Mouse (Mus musculus): ENCODE measurements around the gene Ajm1. TPM values are rescaled to one million over a fixed set of nuclear protein-coding genes. Genes with fewer than 3 reads are reported as not detected.

The Ajm1 gene
- polyA plus RNA-seq, 2 experiments, result 0.19 to 2.5 TPM

DNA sequence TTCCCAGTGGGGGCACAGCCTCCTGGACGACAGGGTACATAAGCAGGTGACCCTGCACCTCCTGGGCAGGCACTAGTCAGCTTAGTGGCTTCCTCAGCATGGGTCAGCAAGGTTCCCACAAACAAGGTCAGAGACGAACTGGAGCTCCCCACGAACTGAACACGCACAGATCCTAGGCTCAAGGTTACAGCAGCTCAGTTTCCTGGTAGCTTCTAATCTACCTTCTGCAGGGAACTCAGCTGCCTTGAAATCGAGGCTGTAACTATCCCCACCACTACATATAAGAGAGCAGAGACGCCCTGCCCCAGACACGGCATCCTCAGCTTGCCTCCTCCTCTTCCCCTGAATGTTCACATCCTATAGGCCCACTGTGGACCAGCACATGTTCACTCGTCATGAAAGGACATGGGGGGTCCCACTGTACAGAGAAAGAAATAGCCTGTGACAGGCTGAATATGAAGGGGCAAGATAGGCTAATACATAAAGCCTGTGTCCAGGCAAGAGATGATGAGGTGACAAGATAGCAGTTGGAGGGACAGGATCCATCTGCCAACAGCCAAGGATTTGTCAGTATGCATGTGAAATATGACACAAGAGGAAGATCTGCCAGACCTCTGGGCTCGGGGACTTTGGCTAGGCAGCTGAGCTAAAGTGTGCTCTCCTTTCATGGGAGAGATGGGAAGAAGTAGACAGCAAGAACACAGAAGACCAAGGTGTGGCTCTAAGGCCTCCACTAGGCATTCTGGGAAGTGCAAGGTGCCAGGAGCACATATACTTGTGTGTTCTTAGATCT, 54.9 kb downstream of the Ajm1 start:
- Histone ChIP-seq H3K27me3 (ENCODE audit: control insufficient read depth, insufficient read depth, low read length) (no peaks in the 10 kb centered on the region), H3K9ac (ENCODE audit: low read depth, low read length, severe bottlenecking) (no peak overlapping the region), H3K4me3 (replicated peaks; ENCODE audit: low read length) (no peak overlapping the region), H3K4me2 (replicated peaks; ENCODE audit: low read depth, low read length, severe bottlenecking) (no peak overlapping the region), H3K9me3 (ENCODE audit: control insufficient read depth, low read length) (no peaks in the 10 kb centered on the region), H3K27ac (replicated peaks; ENCODE audit: low read depth, low read length) (no peak overlapping the region), H3K36me3 (ENCODE audit: control insufficient read depth, insufficient read depth, low read length) (peaks cover 94% of the 10 kb centered on the region), H3K4me1 (ENCODE audit: control insufficient read depth, insufficient read depth, low read length) (no peaks in the 10 kb centered on the region)
- ATAC-seq (ENCODE audit: low FRiP score, low read depth), result no peak
- TF ChIP-seq POLR2A (IDR thresholded peaks at IDR 0.05; ENCODE audit: borderline replicate concordance, extremely low read depth, insufficient read depth, insufficient read length), result no peak
- DNase-seq (ENCODE audit: low spot score), result no peak
- WGBS, result 84% methylated on average over 9 of the region's 9 CpGs

Other genes starting within 250 kb of the Ajm1 start
Only the 30 nearest of the 34 such genes appear.
- 8.2 and 10.7 TPM in 2 replicates for gene Uap1l1, start 216.1 kb downstream of the Ajm1 start, polyA plus RNA-seq (2012; rRNA removed)
- 15.8 and 17.6 TPM in 2 replicates for gene Uap1l1, start 216.1 kb downstream of the Ajm1 start, polyA plus RNA-seq (2014; fragmentation: Nextera tagmentation; extraction: Ambion mirVana)
- 42.5 and 59.7 TPM in 2 replicates for gene Sapcd2, start 209.4 kb downstream of the Ajm1 start, polyA plus RNA-seq (2012; rRNA removed)
- gene Sapcd2, start 209.4 kb downstream of the Ajm1 start, polyA plus RNA-seq (2014; fragmentation: Nextera tagmentation; extraction: Ambion mirVana), result 33.1 and 35.9 TPM in 2 replicates
- 3.3 and 3.9 TPM in 2 replicates for gene Entpd2, start 185.9 kb downstream of the Ajm1 start, polyA plus RNA-seq (2012; rRNA removed)
- 2.1 and 2.6 TPM in 2 replicates for gene Entpd2, start 185.9 kb downstream of the Ajm1 start, polyA plus RNA-seq (2014; fragmentation: Nextera tagmentation; extraction: Ambion mirVana)
- gene Npdc1, start 182.4 kb downstream of the Ajm1 start, polyA plus RNA-seq (2012; rRNA removed), result 76.2 TPM in 2 replicates
- gene Npdc1, start 182.4 kb downstream of the Ajm1 start, polyA plus RNA-seq (2014; fragmentation: Nextera tagmentation; extraction: Ambion mirVana), result 38.9 and 42.9 TPM in 2 replicates
- gene Fut7, start 158.5 kb downstream of the Ajm1 start, polyA plus RNA-seq (2012; rRNA removed), result 0.05 and 0.11 TPM in 2 replicates
- gene Fut7, start 158.5 kb downstream of the Ajm1 start, polyA plus RNA-seq (2014; fragmentation: Nextera tagmentation; extraction: Ambion mirVana), result not detected in 2 replicates
- 15.3 and 17.4 TPM in 2 replicates for gene Abca2, start 153.1 kb downstream of the Ajm1 start, polyA plus RNA-seq (2012; rRNA removed)
- gene Abca2, start 153.1 kb downstream of the Ajm1 start, polyA plus RNA-seq (2014; fragmentation: Nextera tagmentation; extraction: Ambion mirVana), result 5.9 and 7.4 TPM in 2 replicates
- gene Clic3, start 124.9 kb downstream of the Ajm1 start, polyA plus RNA-seq (2012; rRNA removed), result 7.7 and 10.9 TPM in 2 replicates
- gene Clic3, start 124.9 kb downstream of the Ajm1 start, polyA plus RNA-seq (2014; fragmentation: Nextera tagmentation; extraction: Ambion mirVana), result 13.4 and 22.5 TPM in 2 replicates
- 65.6 and 71.0 TPM in 2 replicates for gene Paxx, start 120.7 kb downstream of the Ajm1 start, polyA plus RNA-seq (2012; rRNA removed)
- 34.0 and 44.9 TPM in 2 replicates for gene Paxx, start 120.7 kb downstream of the Ajm1 start, polyA plus RNA-seq (2014; fragmentation: Nextera tagmentation; extraction: Ambion mirVana)
- 0.87 and 2.4 TPM in 2 replicates for gene Ptgds, start 111.7 kb downstream of the Ajm1 start, polyA plus RNA-seq (2012; rRNA removed)
- gene Ptgds, start 111.7 kb downstream of the Ajm1 start, polyA plus RNA-seq (2014; fragmentation: Nextera tagmentation; extraction: Ambion mirVana), result 4.0 and 4.1 TPM in 2 replicates
- gene Lcn12, start 87.8 kb downstream of the Ajm1 start, polyA plus RNA-seq (2012; rRNA removed), result not detected in 2 replicates
- not detected in 2 replicates for gene Lcn12, start 87.8 kb downstream of the Ajm1 start, polyA plus RNA-seq (2014; fragmentation: Nextera tagmentation; extraction: Ambion mirVana)
- 46.2 and 49.2 TPM in 2 replicates for gene Fbxw5, start 81.0 kb downstream of the Ajm1 start, polyA plus RNA-seq (2012; rRNA removed)
- gene Fbxw5, start 81.0 kb downstream of the Ajm1 start, polyA plus RNA-seq (2014; fragmentation: Nextera tagmentation; extraction: Ambion mirVana), result 70.0 and 76.9 TPM in 2 replicates
- gene C8g, start 80.0 kb downstream of the Ajm1 start, polyA plus RNA-seq (2012; rRNA removed), result 4.2 and 5.5 TPM in 2 replicates
- 4.4 and 4.6 TPM in 2 replicates for gene C8g, start 80.0 kb downstream of the Ajm1 start, polyA plus RNA-seq (2014; fragmentation: Nextera tagmentation; extraction: Ambion mirVana)
- 18.0 and 18.9 TPM in 2 replicates for gene Traf2, start 34.8 kb downstream of the Ajm1 start, polyA plus RNA-seq (2012; rRNA removed)
- 29.2 and 35.6 TPM in 2 replicates for gene Traf2, start 34.8 kb downstream of the Ajm1 start, polyA plus RNA-seq (2014; fragmentation: Nextera tagmentation; extraction: Ambion mirVana)
- 116 and 174 TPM in 2 replicates for gene Edf1, start 23.9 kb downstream of the Ajm1 start, polyA plus RNA-seq (2012; rRNA removed)
- gene Edf1, start 23.9 kb downstream of the Ajm1 start, polyA plus RNA-seq (2014; fragmentation: Nextera tagmentation; extraction: Ambion mirVana), result 325 and 331 TPM in 2 replicates
- gene Mamdc4, start 6.9 kb downstream of the Ajm1 start, polyA plus RNA-seq (2012; rRNA removed), result 10.9 and 15.0 TPM in 2 replicates
- 1.4 and 1.8 TPM in 2 replicates for gene Mamdc4, start 6.9 kb downstream of the Ajm1 start, polyA plus RNA-seq (2014; fragmentation: Nextera tagmentation; extraction: Ambion mirVana)
- gene Phpt1, start 6.5 kb downstream of the Ajm1 start, polyA plus RNA-seq (2012; rRNA removed), result 137 and 139 TPM in 2 replicates
- gene Phpt1, start 6.5 kb downstream of the Ajm1 start, polyA plus RNA-seq (2014; fragmentation: Nextera tagmentation; extraction: Ambion mirVana), result 167 and 176 TPM in 2 replicates
- 99.4 and 110 TPM in 2 replicates for gene Rabl6, start 26.8 kb upstream of the Ajm1 start, polyA plus RNA-seq (2012; rRNA removed)
- gene Rabl6, start 26.8 kb upstream of the Ajm1 start, polyA plus RNA-seq (2014; fragmentation: Nextera tagmentation; extraction: Ambion mirVana), result 74.8 and 80.7 TPM in 2 replicates
- gene Ccdc183, start 35.9 kb upstream of the Ajm1 start, polyA plus RNA-seq (2012; rRNA removed), result 0.03 TPM in 2 replicates
- gene Ccdc183, start 35.9 kb upstream of the Ajm1 start, polyA plus RNA-seq (2014; fragmentation: Nextera tagmentation; extraction: Ambion mirVana), result 0.19 and 0.28 TPM in 2 replicates
- 25.6 and 26.8 TPM in 2 replicates for gene Tmem141, start 40.2 kb upstream of the Ajm1 start, polyA plus RNA-seq (2012; rRNA removed)
- 30.3 and 31.9 TPM in 2 replicates for gene Tmem141, start 40.2 kb upstream of the Ajm1 start, polyA plus RNA-seq (2014; fragmentation: Nextera tagmentation; extraction: Ambion mirVana)
- gene Fcna, start 46.3 kb upstream of the Ajm1 start, polyA plus RNA-seq (2012; rRNA removed), result 0.92 and 0.98 TPM in 2 replicates
- 2.0 TPM in 2 replicates for gene Fcna, start 46.3 kb upstream of the Ajm1 start, polyA plus RNA-seq (2014; fragmentation: Nextera tagmentation; extraction: Ambion mirVana)
- gene Lcn8, start 71.4 kb upstream of the Ajm1 start, polyA plus RNA-seq (2012; rRNA removed), result 0.13 and 0.29 TPM in 2 replicates
- gene Lcn8, start 71.4 kb upstream of the Ajm1 start, polyA plus RNA-seq (2014; fragmentation: Nextera tagmentation; extraction: Ambion mirVana), result 0.72 TPM in 1 of 2 replicates, not detected in the other
- 0.26 TPM in 1 of 2 replicates, not detected in the other for gene Lcn5, start 76.2 kb upstream of the Ajm1 start, polyA plus RNA-seq (2012; rRNA removed)
- not detected in 2 replicates for gene Lcn5, start 76.2 kb upstream of the Ajm1 start, polyA plus RNA-seq (2014; fragmentation: Nextera tagmentation; extraction: Ambion mirVana)
- gene Lcn6, start 95.0 kb upstream of the Ajm1 start, polyA plus RNA-seq (2012; rRNA removed), result not detected in 2 replicates
- not detected in 2 replicates for gene Lcn6, start 95.0 kb upstream of the Ajm1 start, polyA plus RNA-seq (2014; fragmentation: Nextera tagmentation; extraction: Ambion mirVana)
- gene Lcn10, start 101.0 kb upstream of the Ajm1 start, polyA plus RNA-seq (2012; rRNA removed), result not detected in 2 replicates
- gene Lcn10, start 101.0 kb upstream of the Ajm1 start, polyA plus RNA-seq (2014; fragmentation: Nextera tagmentation; extraction: Ambion mirVana), result not detected in 2 replicates
- gene Obp2a, start 118.3 kb upstream of the Ajm1 start, polyA plus RNA-seq (2012; rRNA removed), result not detected in 2 replicates
- not detected in 2 replicates for gene Obp2a, start 118.3 kb upstream of the Ajm1 start, polyA plus RNA-seq (2014; fragmentation: Nextera tagmentation; extraction: Ambion mirVana)
- gene Bmyc, start 125.0 kb upstream of the Ajm1 start, polyA plus RNA-seq (2012; rRNA removed), result 66.3 and 75.3 TPM in 2 replicates
- 93.1 and 93.5 TPM in 2 replicates for gene Bmyc, start 125.0 kb upstream of the Ajm1 start, polyA plus RNA-seq (2014; fragmentation: Nextera tagmentation; extraction: Ambion mirVana)
- gene Obp2b, start 155.3 kb upstream of the Ajm1 start, polyA plus RNA-seq (2012; rRNA removed), result not detected in 2 replicates
- gene Obp2b, start 155.3 kb upstream of the Ajm1 start, polyA plus RNA-seq (2014; fragmentation: Nextera tagmentation; extraction: Ambion mirVana), result not detected in 2 replicates
- gene Lcn3, start 183.8 kb upstream of the Ajm1 start, polyA plus RNA-seq (2012; rRNA removed), result not detected in 2 replicates
- not detected in 2 replicates for gene Lcn3, start 183.8 kb upstream of the Ajm1 start, polyA plus RNA-seq (2014; fragmentation: Nextera tagmentation; extraction: Ambion mirVana)
- not detected in 2 replicates for gene Lcn11, start 195.3 kb upstream of the Ajm1 start, polyA plus RNA-seq (2012; rRNA removed)
- not detected in 2 replicates for gene Lcn11, start 195.3 kb upstream of the Ajm1 start, polyA plus RNA-seq (2014; fragmentation: Nextera tagmentation; extraction: Ambion mirVana)
- gene Gm13539, start 200.5 kb upstream of the Ajm1 start, polyA plus RNA-seq (2012; rRNA removed), result not detected in 2 replicates
- gene Gm13539, start 200.5 kb upstream of the Ajm1 start, polyA plus RNA-seq (2014; fragmentation: Nextera tagmentation; extraction: Ambion mirVana), result not detected in 2 replicates

Data from limb, embryonic 14.5 days (tissue).